Mouse (Mus musculus): Measurements from ENCODE around the gene Neurl1a. TPM values are rescaled to one million over a fixed set of nuclear protein-coding genes. Genes with fewer than 3 reads are reported as not detected.

Neurl1a gene
- total and polyA plus RNA-seq, 2 experiments = 0.28 TPM

DNA sequence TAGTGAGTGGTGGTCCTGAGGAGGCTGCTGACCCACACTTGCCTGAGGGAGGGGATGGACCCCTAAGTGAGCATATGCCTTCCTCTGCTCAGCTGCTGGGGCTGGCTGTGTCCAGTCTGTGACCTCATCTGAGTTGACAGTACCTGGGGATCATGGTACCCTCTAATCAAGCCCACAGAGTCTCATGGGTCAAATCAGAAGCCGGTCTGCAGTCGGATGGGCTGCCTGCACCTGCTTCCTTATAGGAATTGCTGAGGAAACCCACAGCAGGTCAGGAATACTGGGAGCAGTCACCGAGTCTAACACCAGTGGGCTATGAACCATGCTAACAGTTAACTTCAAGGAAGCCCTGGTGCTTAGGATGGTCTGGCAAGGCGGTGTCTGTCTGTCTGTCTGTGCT, 31.8 kb downstream of the Neurl1a start:
- no peak for TF ChIP-seq POLR2A (IDR thresholded peaks at IDR 0.05; ENCODE audit: extremely low read depth, insufficient read depth, low read length)
- no peak for TF ChIP-seq CTCF (IDR thresholded peaks at IDR 0.05; ENCODE audit: low read depth, low read length)
- DNase-seq (ENCODE audit: extremely low read depth, low read depth, low spot score) = no peak
- no peak overlapping the region for H3K9ac ChIP-seq (ENCODE audit: low read depth, low read length)
- no peaks in the 10 kb centered on the region for H3K79me2 ChIP-seq (ENCODE audit: control insufficient read depth, insufficient read depth, low read length)
- no peaks in the 10 kb centered on the region for H3K36me3 ChIP-seq (ENCODE audit: control insufficient read depth, insufficient read depth, low read length)
- 94% methylated on average over 4 of the region's 4 CpGs for WGBS
- H3K27me3 ChIP-seq (ENCODE audit: control insufficient read depth, insufficient read depth, low read length) = no peaks in the 10 kb centered on the region
- H3K4me3 ChIP-seq (ENCODE audit: insufficient read depth, low read depth, low read length) = no peak overlapping the region
- no peak overlapping the region for H3K27ac ChIP-seq (replicated peaks; ENCODE audit: insufficient read depth, low read depth, low read length)
- H3K4me1 ChIP-seq (ENCODE audit: control insufficient read depth, insufficient read depth, low read length) = no peaks in the 10 kb centered on the region

DNA sequence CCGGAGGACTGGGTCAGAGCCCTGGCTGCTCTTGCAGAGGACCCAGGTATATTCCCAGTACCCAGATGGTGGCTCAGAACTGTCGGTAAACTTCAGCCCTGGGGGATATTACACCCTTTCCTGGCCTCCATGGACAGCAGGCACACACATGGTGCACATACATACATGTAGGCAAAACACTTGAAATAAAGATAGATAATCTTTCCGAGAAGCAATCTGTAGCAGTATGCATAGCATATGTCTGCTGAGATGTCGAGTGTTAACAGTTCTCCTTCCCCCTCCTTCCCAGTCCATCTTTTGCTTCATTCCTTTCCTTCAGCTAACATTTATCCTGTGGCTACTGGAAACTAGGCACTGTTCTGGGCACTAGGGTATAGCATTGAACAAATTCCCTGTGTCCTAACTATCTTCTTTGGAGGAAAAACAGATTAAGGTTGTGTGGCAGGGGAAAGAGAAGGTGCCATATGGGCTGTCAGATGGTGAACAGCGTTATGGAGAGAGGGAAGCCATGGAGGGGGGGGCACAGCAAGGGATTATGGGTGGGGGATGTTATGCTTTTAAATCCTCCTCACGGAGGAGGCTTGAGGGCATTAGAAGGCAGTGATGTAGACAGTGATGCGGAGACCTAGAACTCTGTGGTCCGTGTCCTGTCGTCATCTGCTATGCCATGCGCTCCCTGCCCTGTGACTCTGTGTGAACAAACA, 33.1 kb downstream of the Neurl1a start:
- Histone ChIP-seq H3K9ac (ENCODE audit: low read depth, low read length) (no peak overlapping the region), H3K4me1 (ENCODE audit: control insufficient read depth, insufficient read depth, low read length) (no peaks in the 10 kb centered on the region), H3K79me2 (ENCODE audit: control insufficient read depth, insufficient read depth, low read length) (no peaks in the 10 kb centered on the region), H3K27ac (replicated peaks; ENCODE audit: insufficient read depth, low read depth, low read length) (no peak overlapping the region), H3K4me3 (ENCODE audit: insufficient read depth, low read depth, low read length) (no peak overlapping the region), H3K27me3 (ENCODE audit: control insufficient read depth, insufficient read depth, low read length) (no peaks in the 10 kb centered on the region), H3K36me3 (ENCODE audit: control insufficient read depth, insufficient read depth, low read length) (no peaks in the 10 kb centered on the region)
- DNase-seq (ENCODE audit: extremely low read depth, low read depth, low spot score) = no peak
- TF ChIP-seq POLR2A (IDR thresholded peaks at IDR 0.05; ENCODE audit: extremely low read depth, insufficient read depth, low read length) = no peak
- no peak for TF ChIP-seq CTCF (IDR thresholded peaks at IDR 0.05; ENCODE audit: low read depth, low read length)
- 84% methylated on average over 10 of the region's 10 CpGs for WGBS

DNA sequence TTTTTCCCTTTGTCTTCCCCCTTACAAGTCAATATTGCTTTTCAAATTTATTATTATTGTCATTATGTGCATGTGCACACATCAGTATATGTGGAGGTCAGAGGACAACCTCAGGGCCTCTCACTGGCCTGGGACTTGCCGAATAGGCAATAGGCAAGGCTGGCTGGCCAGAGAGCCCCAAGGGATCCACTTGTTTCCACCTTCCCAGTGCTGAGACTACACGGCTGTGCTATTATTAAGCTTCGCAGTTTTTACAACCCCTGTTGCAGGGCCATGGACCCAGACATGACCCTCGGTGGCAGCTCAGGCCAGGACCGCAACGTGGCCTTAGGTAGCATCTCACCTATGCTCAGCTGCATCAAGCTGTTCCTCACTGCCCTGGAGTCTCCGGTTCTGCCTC, 33.8 kb downstream of the Neurl1a start:
- H3K36me3 ChIP-seq (ENCODE audit: control insufficient read depth, insufficient read depth, low read length) = no peaks in the 10 kb centered on the region
- DNase-seq (ENCODE audit: extremely low read depth, low read depth, low spot score) = no peak
- H3K27me3 ChIP-seq (ENCODE audit: control insufficient read depth, insufficient read depth, low read length) = no peaks in the 10 kb centered on the region
- H3K27ac ChIP-seq (replicated peaks; ENCODE audit: insufficient read depth, low read depth, low read length) = no peak overlapping the region
- TF ChIP-seq CTCF (IDR thresholded peaks at IDR 0.05; ENCODE audit: low read depth, low read length) (no peak), POLR2A (IDR thresholded peaks at IDR 0.05; ENCODE audit: extremely low read depth, insufficient read depth, low read length) (no peak)
- no peaks in the 10 kb centered on the region for H3K4me1 ChIP-seq (ENCODE audit: control insufficient read depth, insufficient read depth, low read length)
- no peak overlapping the region for H3K9ac ChIP-seq (ENCODE audit: low read depth, low read length)
- no peak overlapping the region for H3K4me3 ChIP-seq (ENCODE audit: insufficient read depth, low read depth, low read length)
- 87% methylated on average over 7 of the region's 7 CpGs for WGBS
- H3K79me2 ChIP-seq (ENCODE audit: control insufficient read depth, insufficient read depth, low read length) = no peaks in the 10 kb centered on the region

DNA sequence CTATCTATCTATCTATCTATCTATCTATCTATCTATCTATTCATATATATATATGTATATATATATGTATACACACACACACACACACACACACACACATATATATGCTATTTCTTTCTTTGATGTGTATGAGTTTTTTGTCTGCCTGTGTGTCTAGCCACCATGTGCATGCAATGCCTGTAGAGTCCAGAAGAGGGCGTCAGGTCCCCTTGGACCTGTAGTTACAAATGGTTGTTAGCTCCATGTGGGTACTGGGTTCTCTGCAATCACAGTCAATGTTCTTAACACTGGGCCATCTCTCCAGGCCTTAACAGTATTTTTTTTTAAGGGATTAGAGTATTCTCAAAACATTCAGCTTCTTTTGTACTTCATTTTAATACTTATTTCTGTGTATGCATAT, 34.9 kb downstream of the Neurl1a start:
- Histone ChIP-seq H3K27me3 (ENCODE audit: control insufficient read depth, insufficient read depth, low read length) (no peaks in the 10 kb centered on the region), H3K9ac (ENCODE audit: low read depth, low read length) (no peak overlapping the region), H3K4me3 (ENCODE audit: insufficient read depth, low read depth, low read length) (no peak overlapping the region), H3K27ac (replicated peaks; ENCODE audit: insufficient read depth, low read depth, low read length) (no peak overlapping the region), H3K36me3 (ENCODE audit: control insufficient read depth, insufficient read depth, low read length) (no peaks in the 10 kb centered on the region), H3K79me2 (ENCODE audit: control insufficient read depth, insufficient read depth, low read length) (no peaks in the 10 kb centered on the region), H3K4me1 (ENCODE audit: control insufficient read depth, insufficient read depth, low read length) (no peaks in the 10 kb centered on the region)
- TF ChIP-seq POLR2A (IDR thresholded peaks at IDR 0.05; ENCODE audit: extremely low read depth, insufficient read depth, low read length) (no peak), CTCF (IDR thresholded peaks at IDR 0.05; ENCODE audit: low read depth, low read length) (peak; percentile 28; the same call in 1 of the 2 replicates)
- WGBS = 63% methylated on average over 1 of the region's 1 CpGs
- DNase-seq (ENCODE audit: extremely low read depth, low read depth, low spot score) = no peak

DNA sequence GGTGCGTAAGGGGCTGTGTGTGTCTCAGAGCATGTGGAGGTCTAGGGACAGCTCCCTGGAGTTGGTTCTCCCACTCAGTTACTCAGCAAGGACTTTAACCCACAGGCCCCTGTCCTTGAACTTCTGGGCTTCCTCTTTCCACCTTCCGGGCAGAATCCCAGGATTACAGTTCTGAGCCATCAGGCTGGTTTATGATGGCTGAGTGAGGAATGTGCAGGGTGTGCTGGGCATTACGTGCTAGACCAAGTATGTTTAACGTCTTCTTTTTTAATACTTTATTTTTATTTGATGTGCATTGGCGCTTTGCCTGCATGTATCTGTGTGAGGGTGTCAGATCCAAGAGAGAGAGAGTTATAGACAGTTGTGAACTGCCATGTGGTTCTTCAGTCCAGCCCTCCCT, 38.1 kb downstream of the Neurl1a start:
- H3K36me3 ChIP-seq (ENCODE audit: control insufficient read depth, insufficient read depth, low read length) = no peaks in the 10 kb centered on the region
- H3K79me2 ChIP-seq (ENCODE audit: control insufficient read depth, insufficient read depth, low read length) = no peaks in the 10 kb centered on the region
- TF ChIP-seq CTCF (IDR thresholded peaks at IDR 0.05; ENCODE audit: low read depth, low read length) = no peak
- no peak for TF ChIP-seq POLR2A (IDR thresholded peaks at IDR 0.05; ENCODE audit: extremely low read depth, insufficient read depth, low read length)
- WGBS = 51% methylated on average over 5 of the region's 5 CpGs
- DNase-seq (ENCODE audit: extremely low read depth, low read depth, low spot score) = peak; percentile 62
- no peaks in the 10 kb centered on the region for H3K27me3 ChIP-seq (ENCODE audit: control insufficient read depth, insufficient read depth, low read length)
- H3K9ac ChIP-seq (ENCODE audit: low read depth, low read length) = no peak overlapping the region
- H3K4me1 ChIP-seq (ENCODE audit: control insufficient read depth, insufficient read depth, low read length) = peaks cover 8% of the 10 kb centered on the region
- no peak overlapping the region for H3K27ac ChIP-seq (replicated peaks; ENCODE audit: insufficient read depth, low read depth, low read length)
- no peak overlapping the region for H3K4me3 ChIP-seq (ENCODE audit: insufficient read depth, low read depth, low read length)

DNA sequence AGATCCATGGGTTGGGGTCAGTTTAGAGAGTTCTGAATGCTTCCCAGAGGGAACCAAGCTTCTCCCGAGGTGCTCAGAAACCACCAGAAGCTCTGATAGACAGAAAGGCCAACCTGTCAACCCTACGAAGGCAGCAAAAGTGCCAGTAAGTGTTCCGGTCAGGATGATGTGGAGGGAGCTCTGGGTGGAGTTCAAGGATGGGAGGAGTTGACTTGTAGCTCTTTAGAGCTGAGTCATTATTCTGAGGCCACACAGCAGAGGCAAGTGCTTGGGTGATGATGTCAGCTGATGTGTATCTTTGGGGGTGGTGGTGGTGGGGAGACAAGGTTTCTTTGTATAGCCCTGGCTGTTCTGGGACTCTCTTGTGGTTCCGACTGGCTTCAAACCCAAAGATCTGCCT, 41.0 kb downstream of the Neurl1a start:
- 81% methylated on average over 4 of the region's 4 CpGs for WGBS
- no peak for DNase-seq (ENCODE audit: extremely low read depth, low read depth, low spot score)
- TF ChIP-seq CTCF (IDR thresholded peaks at IDR 0.05; ENCODE audit: low read depth, low read length) = no peak
- no peak for TF ChIP-seq POLR2A (IDR thresholded peaks at IDR 0.05; ENCODE audit: extremely low read depth, insufficient read depth, low read length)

More for the DNA sequence above, 41.0 kb downstream of the Neurl1a start:
- no peaks in the 10 kb centered on the region for H3K27me3 ChIP-seq (ENCODE audit: control insufficient read depth, insufficient read depth, low read length)
- H3K4me3 ChIP-seq (ENCODE audit: insufficient read depth, low read depth, low read length) = no peak overlapping the region
- peaks cover 8% of the 10 kb centered on the region for H3K4me1 ChIP-seq (ENCODE audit: control insufficient read depth, insufficient read depth, low read length)
- no peak overlapping the region for H3K27ac ChIP-seq (replicated peaks; ENCODE audit: insufficient read depth, low read depth, low read length)
- no peaks in the 10 kb centered on the region for H3K36me3 ChIP-seq (ENCODE audit: control insufficient read depth, insufficient read depth, low read length)
- no peaks in the 10 kb centered on the region for H3K79me2 ChIP-seq (ENCODE audit: control insufficient read depth, insufficient read depth, low read length)
- no peak overlapping the region for H3K9ac ChIP-seq (ENCODE audit: low read depth, low read length)

All from liver, adult 2 months (tissue).